Mouse (Mus musculus) bone marrow, adult 2 months (tissue): ENCODE results near the gene Fli1.

Experiments used
- CTCF ChIP-seq: fragments of 200-500 bp; IDR thresholded peaks from 2 replicates; pipeline ENCODE4 v1.5.1; 2011; ENCODE audit warnings: low read length, control low read depth; ENCODE audit not compliant: control insufficient read depth, insufficient read depth
- POLR2A ChIP-seq: fragments of 200-500 bp; IDR thresholded peaks from 2 replicates; pipeline ENCODE4 v1.6.1; 2011; ENCODE audit warnings: low read depth, mild to moderate bottlenecking, control low read depth, low read length, borderline replicate concordance; ENCODE audit not compliant: control insufficient read depth

GRCm38 (mm10) chr9:32500063-32500462 is 42.6 kb downstream of the Fli1 start:
- TF ChIP-seq POLR2A (no peak), CTCF (no peak)
